Mouse (Mus musculus) neural tube, embryonic 10.5 days (tissue): ENCODE measurements around the gene Slc24a4.

Source experiments
- DNase-seq: peaks from one replicate; pipeline ENCODE4 v3.0.0-alpha.2; 2017; ENCODE audit warnings: low spot score; ENCODE audit errors: extremely low spot score

Gene Slc24a4

DNA sequence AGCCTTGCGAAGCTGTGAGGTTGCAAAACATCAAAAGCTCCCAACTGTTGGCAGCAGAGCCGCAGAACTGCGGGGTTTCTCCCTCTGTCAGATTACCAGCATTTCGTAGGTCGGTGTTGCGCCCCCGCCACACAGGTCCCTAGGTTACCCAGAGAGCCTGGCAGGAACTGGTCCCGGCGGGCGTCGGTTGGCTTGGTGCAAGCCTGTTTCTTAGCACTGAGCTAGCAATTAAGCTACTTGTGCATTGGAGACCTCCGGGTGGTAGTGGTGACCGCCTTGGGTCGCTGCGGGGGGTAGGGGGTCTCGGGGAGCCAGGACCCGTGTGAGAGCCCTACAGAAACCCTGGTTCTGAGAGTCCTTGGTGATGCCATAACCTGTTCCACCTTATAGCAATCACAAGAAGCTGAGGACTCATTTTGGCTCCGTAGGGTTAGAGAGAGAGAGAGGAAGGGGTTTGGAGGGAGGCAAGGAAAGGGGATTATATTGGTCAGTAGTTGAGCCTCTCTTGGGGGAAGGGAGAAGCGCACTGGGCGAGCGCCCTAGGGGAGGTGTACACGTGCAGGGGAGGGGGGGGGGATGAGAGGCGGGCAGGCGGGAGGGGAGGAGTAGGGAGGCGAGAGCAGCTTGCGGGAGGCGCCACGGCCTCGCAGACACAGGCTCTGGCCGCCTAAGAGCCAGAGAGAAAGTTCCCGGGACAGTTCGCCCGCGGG is at the start of gene Slc24a4:
TSS of gene Slc24a4 (plus strand) at position 653 of the 710 bp plus-strand sequence.
- peak; percentile 44 for DNase-seq

DNA sequence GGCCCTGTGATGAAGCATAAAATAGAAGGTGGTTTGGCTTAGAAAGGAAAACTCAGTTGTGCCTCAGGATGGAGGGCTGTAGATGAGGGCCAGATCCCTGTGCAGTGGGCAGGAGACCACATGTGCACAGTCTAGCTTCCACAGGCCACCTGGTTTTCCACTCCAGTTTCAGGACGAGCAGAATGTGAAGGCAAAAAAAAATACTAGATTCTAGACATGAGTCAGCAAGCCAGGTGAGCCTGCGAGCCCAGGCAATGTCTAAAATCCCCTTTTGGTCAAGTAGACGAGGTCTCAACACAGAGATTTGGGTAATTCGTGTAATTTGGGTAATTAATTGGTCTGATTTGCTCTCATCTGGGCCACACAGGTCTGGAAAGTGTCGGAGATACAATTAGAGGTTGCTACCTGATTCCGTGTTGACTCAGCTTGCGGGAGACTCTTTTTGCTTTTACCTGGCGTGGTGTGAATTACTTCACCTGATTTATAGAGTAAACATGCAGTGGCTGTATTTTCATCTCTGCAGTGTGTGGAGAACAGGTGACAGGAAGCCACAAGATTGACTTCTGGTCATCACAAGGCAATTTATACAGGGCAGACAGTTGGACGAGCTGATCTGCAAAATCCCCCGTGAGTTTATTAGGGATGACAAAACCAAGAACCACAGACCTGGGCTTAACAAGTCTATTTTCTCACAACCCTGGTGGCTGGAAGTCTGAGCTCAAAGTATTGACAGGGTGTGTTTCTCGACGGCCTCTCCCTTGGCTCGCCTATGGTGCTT is 45.7 kb upstream of the Slc24a4 start:
- DNase-seq, result no peak

DNA sequence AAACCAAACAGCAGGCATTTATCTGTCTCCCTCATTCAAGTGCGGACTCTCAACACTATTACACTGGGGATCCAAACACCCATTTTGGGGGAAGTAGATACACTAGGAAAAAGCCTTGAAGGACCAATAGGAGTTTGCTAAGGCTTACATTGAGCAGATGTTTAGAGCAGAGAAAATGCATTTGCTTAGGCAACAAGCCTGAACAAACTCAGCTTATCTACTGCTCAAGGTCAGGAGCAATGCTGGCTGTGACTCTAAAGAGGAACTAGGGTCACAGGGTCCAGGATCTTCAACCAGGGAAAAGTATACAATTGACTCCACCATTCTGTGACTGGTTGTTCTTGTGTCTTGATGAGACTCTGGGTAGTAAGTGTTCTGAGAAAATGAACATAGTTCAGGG is 38.0 kb upstream of the Slc24a4 start:
- DNase-seq, result no peak

DNA sequence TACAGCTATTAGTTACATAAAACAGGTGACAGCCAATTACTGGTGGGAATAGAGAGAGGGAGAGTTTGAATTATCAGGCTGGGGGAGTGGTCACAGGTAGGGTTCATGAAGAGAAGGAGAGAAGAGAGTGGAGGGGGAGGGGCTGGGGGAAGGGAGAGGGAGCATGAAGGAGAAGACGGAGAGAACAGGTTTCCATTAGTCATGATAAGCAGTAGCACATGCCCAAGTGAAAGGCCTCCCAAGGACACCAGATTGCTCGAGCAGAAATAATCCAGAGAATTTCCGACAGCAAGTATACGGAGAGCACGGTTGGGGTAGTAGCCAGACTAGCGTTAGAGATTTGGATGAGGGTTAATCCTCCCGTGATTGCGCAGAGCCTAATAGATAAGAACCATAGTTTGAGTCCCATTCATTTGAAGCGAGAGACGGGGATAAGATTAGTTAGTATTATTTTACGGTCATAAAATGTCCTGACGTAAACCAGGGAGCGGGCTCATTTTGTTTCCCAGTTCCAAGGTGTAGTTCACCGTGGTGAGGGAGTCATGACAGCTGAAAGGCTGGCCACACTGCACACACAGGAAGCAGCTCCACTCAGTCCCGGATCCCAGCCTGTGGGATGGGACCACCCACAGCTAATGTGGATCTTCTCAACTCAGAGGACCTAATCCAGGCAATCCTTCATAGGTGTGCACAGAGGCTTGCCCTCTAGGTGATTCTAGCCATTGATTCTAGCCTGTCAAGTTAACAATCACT is 36.0 kb upstream of the Slc24a4 start:
- DNase-seq, result no peak

DNA sequence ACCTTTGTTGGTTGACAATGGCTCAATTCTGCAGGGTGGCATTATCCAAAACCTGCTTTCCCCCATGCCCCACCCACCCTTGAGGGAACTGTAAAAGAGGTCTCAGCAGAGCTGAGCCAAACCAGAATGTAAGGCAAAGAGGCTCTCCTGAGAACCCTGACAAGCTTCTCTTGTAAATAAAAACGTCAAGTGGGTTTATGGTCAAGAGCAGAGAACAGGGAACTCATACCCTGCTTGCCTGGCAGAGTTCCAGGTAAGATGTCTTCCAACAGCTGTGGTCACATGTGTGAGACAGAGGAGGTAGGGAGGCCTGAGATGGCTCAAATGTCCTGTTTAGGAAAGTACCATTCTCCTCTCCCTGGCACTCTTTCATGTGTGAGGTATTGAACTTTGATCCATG is 22.5 kb upstream of the Slc24a4 start:
- DNase-seq, result no peak

DNA sequence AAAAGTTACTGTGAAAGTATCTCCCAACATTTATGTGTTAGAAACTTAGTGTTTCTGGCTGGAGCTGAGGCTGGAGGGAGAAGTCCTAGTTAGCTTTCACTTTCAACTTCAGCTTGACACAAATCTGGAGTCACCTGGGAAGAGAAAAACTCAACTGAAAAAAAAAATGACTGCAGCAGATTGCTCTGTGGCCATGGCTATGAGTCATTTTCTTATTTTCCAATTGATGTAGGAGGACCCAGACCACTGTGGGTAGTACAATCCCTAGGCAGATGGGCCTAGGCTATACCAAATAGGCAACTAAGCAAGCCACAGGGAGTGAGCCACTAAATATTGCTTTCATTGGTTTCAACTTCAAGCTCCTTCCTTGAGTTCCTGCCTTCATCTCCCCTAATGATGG is 19.7 kb upstream of the Slc24a4 start:
- no peak for DNase-seq

DNA sequence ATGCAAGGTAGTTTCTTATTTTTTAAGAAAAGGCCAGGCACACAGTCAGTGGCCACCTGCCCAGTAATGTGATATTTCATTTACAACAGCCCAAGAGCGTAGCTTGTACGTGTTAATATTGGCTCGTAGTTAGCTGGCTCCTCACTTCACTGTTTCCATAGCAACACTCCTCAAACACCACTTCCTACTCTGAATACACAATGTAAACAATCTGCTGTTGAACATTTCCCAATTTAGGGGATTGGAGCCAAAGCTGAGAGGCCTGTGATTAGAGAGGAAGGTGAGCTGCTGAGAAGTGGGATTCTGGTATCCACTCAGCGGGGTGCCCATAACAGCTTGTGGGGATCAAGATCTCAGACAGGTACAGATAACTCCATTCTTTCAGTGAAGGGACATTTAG is 16.0 kb upstream of the Slc24a4 start:
- no peak for DNase-seq

DNA sequence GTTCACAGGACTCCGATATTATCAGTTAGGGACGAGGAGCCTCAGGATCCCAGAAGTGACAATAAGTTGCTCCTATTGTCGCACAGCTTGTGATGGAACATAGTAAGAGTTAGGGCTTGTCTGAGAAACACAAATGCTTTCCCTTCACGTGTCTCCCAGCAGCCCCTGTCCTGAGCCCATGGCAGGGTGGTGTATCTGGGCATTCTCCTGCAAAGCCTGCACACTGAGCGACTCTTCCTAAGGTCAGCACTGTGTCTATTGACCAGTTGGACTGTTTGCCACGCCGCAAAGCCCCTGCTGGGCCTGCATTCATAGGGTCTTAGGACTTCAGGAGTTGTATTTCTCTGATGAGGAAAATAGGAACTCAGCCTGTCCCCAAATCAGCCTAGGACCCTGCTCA is 15.6 kb upstream of the Slc24a4 start:
- no peak for DNase-seq

DNA sequence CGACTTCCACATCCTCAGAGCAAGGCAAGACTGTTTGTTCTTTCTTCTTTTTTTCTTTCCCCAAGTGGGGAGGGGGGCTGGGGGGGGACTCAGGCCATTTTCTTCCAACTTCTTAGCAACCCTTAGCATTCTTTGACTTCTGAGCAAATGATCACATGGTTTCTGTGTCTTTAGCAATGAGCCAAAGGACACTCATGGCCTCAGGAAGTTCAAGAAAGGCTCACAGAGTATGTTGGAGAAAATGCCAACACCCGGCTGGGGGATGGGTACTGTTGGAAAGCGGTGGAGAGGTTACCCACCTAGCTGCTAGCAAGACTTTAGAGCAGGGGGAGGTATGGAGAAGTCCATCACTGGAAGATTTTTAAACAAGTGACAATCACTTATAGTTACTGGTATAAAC is 15.1 kb upstream of the Slc24a4 start:
- no peak for DNase-seq

DNA sequence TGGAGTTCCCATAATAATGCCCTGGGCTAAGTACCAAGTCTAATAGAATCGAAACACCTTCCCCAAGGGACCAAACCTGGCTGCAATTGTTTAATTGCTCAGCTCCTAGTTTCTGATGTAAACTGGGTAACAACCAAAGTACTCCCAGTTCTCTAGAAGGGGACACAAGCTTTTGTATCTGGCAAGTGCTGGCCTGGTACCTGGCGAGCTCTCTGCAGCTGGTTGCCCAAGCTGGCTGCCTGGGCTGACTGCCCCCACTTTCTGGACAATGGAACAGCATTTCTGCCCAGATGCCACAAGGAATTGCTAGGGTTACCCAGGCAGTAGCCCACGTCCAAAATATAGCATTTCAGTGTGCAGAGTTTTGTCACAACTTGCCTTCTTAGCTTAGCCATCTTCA is 12.0 kb upstream of the Slc24a4 start:
- no peak for DNase-seq

DNA sequence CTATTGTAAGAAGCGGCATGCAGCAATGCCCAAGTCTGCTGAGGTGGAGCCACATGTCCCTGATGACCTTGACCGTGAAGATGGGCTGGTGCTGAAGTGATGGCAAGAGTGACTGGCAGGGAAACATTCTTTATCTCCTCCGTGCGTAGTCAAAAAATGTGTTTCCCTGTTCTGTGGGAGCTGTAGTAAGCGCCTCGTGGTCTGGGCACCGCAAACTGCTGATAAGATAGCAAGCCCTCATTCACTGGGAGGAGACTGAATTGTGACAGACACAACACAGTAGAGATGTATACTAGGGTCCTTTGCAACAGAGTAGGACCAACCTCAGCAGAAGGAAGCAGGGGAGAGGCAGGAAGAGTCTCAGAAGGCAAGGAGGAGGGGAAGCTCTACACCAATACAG is 10.5 kb upstream of the Slc24a4 start:
- DNase-seq, result no peak

DNA sequence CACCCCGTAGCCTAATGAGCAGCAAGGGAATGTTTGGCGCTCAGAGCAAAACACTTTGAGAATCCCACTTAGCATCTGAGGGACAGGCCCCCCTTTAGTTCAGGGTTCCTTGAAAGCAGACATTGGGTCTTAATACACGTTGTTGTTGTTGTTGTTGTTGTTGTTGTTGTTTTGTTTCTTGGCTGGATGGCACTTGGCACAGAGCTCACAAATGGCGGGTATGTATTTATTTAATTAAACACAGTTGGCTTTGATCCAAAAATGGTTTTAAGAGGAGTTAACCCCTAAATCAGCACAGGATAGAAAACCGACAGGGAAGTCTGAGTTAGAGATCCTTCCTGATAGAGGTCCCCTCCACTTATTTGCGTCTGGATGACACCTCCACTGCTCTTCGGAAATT is 932 bp upstream of the Slc24a4 start:
- DNase-seq, result no peak

DNA sequence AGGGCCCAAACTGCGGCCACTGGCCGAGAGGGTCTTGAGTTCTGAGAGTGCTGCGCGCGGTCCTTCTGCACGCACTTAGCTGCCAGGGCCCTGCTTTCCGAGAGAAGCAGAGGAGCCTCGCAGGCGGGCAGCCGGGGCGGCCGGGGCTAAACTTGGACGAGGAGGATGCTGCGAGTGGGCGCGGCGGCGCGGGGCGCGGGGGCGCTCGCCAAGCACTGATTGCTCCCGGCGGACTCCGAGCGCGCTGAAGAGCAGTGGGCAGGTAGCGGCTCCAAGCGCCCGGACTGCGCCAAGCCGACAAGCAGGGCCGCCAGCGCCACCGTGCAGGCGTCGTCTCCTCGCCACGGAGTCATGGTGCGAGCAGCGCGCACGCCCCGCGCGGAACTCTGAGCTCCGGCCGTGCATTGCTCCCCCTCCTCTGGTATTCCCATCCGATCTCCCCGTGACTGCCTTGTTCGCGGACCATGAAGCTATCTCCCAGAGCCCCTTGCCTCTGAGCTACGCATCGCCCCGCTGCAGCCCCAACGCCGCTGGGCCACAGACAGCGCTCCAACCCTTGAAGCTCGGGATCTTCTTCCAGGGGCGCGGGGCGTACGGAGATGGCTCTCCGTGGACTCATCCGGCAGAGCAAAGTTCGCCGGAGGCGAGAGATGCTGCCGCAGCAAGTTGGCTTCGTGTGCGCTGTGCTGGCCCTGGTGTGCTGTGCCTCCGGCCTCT is 416 bp downstream of the Slc24a4 start:
- peak; percentile 66 for DNase-seq

DNA sequence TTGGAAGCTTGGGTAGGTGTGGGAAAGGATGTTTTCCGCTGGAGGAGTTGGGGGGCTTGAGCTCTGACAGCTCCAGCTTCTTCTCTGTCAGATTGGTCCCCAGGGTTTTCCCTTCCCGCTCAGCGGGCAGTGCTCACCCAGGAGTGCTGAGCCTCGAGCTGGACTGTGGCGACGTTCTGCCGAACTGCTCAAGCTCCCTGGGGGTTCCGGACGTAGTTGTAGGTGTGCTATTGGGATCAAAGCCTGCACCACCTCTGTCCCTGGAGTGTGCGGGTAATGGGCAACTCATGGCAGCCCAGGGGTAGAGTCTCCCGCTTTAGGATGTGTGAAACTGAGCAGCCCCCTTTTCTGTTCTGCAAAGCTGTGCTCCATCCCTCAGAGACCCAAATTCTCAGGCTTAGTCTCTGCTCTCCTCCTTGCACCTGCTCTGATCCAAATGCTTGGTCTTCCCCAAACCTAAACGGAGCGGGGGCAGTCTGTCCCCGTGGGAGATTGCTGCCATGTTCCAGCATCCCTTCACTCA is 1.0 kb downstream of the Slc24a4 start:
- peak; percentile 16 for DNase-seq

DNA sequence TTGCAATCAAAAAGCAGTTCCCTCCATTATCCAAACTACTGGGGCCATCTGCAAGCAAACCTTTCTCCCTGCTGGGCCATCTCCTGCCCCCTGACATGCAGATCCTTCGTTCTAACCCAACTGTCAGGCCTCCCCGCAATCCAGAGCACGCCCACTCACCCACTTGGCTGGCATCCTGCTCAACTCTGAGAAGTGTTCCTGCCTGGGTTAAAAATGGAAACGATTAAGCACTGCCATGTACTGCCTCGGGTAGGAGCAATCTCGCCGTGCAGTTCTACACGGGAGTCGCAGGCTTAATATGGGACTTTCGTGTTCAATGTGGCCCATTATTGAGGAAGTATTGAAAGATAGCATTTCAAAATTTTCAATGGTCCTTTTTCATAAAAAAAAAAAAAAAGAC is 11.2 kb downstream of the Slc24a4 start:
- no peak for DNase-seq

DNA sequence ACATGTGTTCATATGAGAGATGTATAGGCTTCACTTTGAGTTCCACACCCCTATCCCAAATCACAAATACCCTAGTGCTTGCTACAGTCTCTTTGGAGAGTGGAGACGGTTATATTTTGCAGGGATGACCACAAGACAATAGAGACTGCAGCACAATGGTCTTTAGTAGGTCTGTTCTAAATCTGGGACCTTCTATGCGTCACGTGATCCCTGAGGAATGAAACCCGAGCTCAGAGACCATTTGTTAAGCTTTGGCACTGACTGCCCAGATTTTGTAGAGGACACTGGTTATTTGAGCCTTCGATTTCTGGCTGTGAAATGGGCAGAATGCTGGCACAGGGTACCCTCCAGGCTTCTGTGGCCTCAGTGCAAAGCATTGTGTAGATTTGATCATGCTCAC is 12.8 kb downstream of the Slc24a4 start:
- no peak for DNase-seq

DNA sequence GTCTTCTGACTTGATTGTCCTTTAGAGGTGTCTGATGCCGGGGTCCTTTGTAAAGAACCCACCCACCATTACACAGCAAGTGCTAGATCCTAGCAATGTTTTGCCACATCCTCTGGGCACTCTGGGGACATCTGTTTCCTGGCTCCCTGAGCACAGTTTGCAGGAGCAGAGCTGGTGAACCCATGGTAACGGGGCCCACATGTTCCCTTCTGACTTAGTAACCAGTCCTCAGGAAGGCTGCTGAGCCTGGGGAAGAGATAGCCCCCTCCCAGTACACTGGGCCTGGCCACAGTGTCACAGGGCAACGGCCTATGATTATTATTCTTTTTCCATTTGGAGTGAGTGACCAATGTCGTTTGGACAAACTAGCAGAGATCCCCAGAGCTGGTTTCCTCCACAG is 19.1 kb downstream of the Slc24a4 start:
- DNase-seq, result no peak

DNA sequence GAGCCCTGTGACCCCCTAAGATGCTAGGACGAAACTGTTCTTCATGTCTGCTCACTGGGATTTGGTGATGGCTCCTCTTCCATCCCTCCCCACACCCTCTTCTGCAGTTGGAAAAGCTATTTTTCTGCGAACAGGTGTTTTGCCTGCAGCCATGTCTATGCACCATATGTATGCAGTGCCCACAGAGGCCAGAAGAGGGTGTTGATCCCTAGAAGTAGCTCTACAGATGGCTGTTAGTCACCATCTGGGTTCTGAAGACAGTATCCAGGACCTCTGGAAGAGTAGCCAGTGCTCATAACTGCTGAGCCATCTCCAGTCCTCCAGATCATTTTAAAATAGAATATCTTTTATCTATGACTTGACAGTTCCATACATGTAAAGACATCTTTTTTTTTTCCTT is 20.2 kb downstream of the Slc24a4 start:
- DNase-seq, result no peak

DNA sequence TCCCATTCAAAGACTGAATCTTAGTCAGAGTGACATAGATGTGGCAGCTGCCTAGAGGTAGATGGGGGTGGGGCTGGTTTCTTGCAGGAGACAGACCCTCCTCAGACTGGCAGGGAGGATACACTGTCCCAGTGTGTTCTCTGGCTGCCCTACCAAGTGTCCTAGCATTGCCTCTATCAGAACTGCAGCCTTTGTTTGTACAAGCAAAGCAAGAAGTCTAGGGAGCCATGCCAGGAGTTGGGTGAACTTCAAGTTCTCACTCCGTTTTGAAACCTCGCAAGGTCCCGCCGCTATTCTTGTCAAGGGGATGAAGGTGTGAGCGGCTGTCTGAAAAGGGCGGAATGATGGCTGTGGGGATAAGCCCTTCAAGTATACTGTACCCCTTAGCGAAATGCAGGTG is 22.7 kb downstream of the Slc24a4 start:
- no peak for DNase-seq

DNA sequence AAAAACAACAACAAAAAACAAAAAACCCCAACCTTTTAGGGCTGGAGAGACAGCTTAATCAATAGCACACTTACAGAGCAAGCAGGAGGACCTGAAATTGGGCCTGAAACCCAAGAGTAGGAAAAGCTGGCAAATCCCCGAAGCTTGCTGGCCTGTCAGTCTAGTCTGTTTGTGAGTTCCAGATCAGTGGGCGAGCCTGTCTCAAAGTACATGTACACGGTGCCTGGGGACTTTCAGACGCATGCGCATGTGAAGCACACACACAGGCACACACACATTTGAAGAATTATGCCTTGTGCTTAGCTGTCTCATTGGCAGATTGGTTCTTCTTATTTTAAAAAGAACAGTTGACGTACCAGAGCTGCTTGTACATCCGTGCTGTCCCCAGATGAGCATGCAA is 25.3 kb downstream of the Slc24a4 start:
- no peak for DNase-seq

DNA sequence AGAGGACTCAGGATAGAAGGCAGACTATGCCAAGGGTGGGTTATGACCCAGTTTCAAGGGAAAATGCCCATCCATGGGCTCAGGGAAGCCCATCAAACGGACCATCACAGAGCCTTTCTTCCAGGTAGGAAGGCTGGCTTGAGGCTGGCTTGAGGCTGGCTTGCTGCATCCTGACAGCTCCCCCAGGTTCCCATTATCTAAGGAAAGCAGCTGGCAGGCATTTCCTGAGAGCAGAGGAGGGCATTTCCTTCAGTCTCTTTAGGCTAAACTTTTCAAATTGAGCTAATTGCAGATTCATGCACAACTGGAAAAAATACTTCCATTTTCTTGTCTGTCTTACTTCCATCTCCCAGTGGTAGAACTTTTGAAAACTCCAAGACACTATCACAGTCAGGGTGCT is 26.3 kb downstream of the Slc24a4 start:
- DNase-seq, result no peak

DNA sequence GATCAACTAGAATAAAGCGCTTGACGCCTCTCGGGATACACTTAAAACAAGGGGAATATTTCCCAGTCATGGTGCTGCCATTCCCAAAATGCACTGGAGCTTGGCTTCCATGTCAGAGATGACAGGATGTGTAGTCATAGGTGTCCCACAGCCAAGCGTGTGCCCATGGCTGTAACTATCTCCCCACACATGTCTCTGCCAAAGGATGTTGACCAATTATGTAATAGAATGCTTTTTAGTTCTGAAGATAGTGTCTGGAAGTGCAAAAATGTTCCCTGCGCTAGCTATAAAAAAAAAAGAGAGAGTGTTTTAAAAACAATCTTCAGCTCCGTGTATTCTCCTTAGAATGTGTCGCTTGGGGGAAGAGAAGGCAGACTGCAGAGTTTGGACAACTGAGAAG is 36.1 kb downstream of the Slc24a4 start:
- no peak for DNase-seq
